Mouse (Mus musculus) G1E (cell line): ENCODE measurements around the gene Adh6a.

Experiments
- CTCF ChIP-seq: IDR thresholded peaks from 2 replicates; pipeline ENCODE4 v1.5.1; 2012; ENCODE audit warnings: low read depth, low read length, inconsistent platforms, mixed read lengths
- GATA1 ChIP-seq: IDR thresholded peaks from 2 replicates; pipeline ENCODE4 v1.6.1; 2012; ENCODE audit warnings: borderline replicate concordance, low read length, inconsistent platforms, mixed read lengths
- GATA2 ChIP-seq: IDR thresholded peaks from 2 replicates; pipeline ENCODE4 v1.6.1; 2012; ENCODE audit warnings: low read depth, low read length, inconsistent platforms, borderline replicate concordance

DNA sequence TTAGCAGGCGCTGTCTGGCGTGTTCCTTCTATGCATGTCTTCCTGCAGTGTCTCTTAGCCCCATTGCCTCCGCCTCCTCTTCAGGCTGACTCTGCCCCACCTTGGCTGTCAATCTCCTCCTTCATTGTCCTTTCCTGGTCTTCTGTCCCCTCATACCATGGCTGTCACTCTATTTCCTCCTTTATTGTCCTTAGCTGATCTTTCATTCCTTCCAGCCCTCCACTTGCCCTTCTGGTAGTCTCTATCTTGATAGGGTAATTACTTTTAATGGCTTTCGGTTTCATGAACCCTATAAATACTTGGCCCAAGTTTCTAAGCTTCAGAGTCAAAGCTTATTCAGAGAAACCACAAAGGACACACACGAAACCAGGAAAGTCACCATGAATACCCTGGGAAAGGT, at the start of gene Adh6a:
- no peak for TF ChIP-seq CTCF
- TF ChIP-seq GATA1, result no peak
- TF ChIP-seq GATA2, result no peak
